Comparison of ENCODE assay signal across 10 mouse cellular contexts in genomic region chr6:114214393-114214792, GRCm38 (mm10).
"Had no signal": no experiment of that assay in that cellular context is flagged by ENCODE, and none has a peak within 500 bp of the region (broad histone marks: within the 10 kb centered on the region; RNA-seq: fewer than 3 reads in every experiment).

No protein-coding gene starts in this region.

- ATAC-seq: midbrain, embryonic 13.5 days had no signal

- H3K9ac ChIP-seq: limb, embryonic 13.5 days; liver, embryonic 14.5 days; midbrain, embryonic 13.5 days had no signal

- DNase-seq: kidney, postnatal 14 days; left cerebral cortex, postnatal 4 days; lung, adult 18-20 months; lung, postnatal 36 days; thymus, adult 18-20 months; thymus, postnatal 25 days had no signal

- H3K4me3 ChIP-seq: limb, embryonic 13.5 days; midbrain, embryonic 13.5 days had no signal

- H3K36me3 ChIP-seq: limb, embryonic 13.5 days; midbrain, embryonic 13.5 days had no signal

- H3K4me1 ChIP-seq: limb, embryonic 13.5 days had no signal

- H3K4me2 ChIP-seq: limb, embryonic 13.5 days; midbrain, embryonic 13.5 days had no signal

- H3K9me3 ChIP-seq: limb, embryonic 13.5 days; midbrain, embryonic 13.5 days had no signal

- H3K27ac ChIP-seq: limb, embryonic 13.5 days; liver, embryonic 14.5 days; midbrain, embryonic 13.5 days; stomach, postnatal 0 days had no signal
